Mouse (Mus musculus): ENCODE measurements at regions not wholly inside any gene's neighbourhood (a gene's known extent, or its start where the extent isn't known, plus 50 kb on each side); places are given as distances from the start of the nearest gene placed in this dataset.

GRCm38 (mm10) chr2:84042793-84043192, 52.4 kb downstream of the Gm13691 start:
- Histone ChIP-seq H3K4me1 (ENCODE audit: control insufficient read depth, insufficient read depth, low read length) (peaks cover 3% of the 10 kb centered on the region; the same call in 1 of the 2 replicates), H3K27ac (ENCODE audit: insufficient read depth, low read length) (no peak overlapping the region), H3K4me3 (ENCODE audit: insufficient read depth, low read length) (no peak overlapping the region)
- no peak for TF ChIP-seq CTCF (IDR thresholded peaks at IDR 0.05; ENCODE audit: borderline replicate concordance, insufficient read depth, low read length)
- no peak for TF ChIP-seq POLR2A (IDR thresholded peaks at IDR 0.05; ENCODE audit: low read depth, low read length)

DNA sequence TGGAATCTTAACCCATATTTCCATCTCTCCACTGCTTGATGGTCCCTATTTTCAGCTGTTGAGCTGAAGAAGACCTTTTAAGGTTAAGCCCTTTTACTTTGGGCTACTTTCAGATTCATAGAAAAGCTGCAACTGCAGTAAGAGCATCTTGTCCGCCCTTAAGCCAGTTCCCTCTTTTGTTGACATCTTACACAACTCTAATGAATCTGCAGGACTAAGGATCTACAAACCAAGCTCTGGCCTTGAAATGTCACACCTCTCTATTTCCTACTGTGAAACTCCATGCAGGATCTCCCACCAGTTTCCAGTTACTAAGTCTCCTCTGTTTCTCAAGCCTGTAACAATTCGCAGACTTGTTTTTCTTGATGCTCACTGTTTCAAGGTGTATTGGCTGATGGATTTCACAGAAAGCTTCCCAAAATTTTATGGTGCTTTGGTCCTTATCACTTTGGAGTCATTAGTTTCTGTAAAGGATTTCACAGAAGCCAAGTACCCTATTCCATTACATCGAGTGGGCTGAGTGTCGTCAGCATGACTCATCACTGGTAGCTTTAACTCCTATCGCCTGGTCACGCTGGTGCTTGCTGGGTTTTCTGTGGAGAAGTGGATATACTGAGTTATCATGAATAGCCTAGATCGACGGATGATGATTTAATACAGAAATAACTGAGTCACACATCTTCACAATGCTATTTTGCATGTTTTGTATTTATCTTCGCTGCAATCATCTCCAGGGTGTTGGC, 58.2 kb downstream of the Gm13691 start:
- H3K4me3 ChIP-seq (ENCODE audit: insufficient read depth, low read length), result no peak overlapping the region
- TF ChIP-seq POLR2A (IDR thresholded peaks at IDR 0.05; ENCODE audit: low read depth, low read length) (no peak), CTCF (IDR thresholded peaks at IDR 0.05; ENCODE audit: borderline replicate concordance, insufficient read depth, low read length) (no peak)
- no peaks in the 10 kb centered on the region for H3K4me1 ChIP-seq (ENCODE audit: control insufficient read depth, insufficient read depth, low read length)
- no peak overlapping the region for H3K27ac ChIP-seq (ENCODE audit: insufficient read depth, low read length)

- TF ChIP-seq CTCF (IDR thresholded peaks at IDR 0.05; ENCODE audit: borderline replicate concordance, insufficient read depth, low read length) (no peak), POLR2A (IDR thresholded peaks at IDR 0.05; ENCODE audit: low read depth, low read length) (no peak)
- H3K4me3 ChIP-seq (ENCODE audit: insufficient read depth, low read length), result no peak overlapping the region
- no peak overlapping the region for H3K27ac ChIP-seq (ENCODE audit: insufficient read depth, low read length)
- H3K4me1 ChIP-seq (ENCODE audit: control insufficient read depth, insufficient read depth, low read length), result no peaks in the 10 kb centered on the region
Observed at GRCm38 (mm10) chr2:84051883-84052331, 61.6 kb downstream of the Gm13691 start.

- Histone ChIP-seq H3K4me1 (ENCODE audit: control insufficient read depth, insufficient read depth, low read length) (no peaks in the 10 kb centered on the region; the same call in 1 of the 2 replicates), H3K4me3 (ENCODE audit: insufficient read depth, low read length) (no peak overlapping the region), H3K27ac (ENCODE audit: insufficient read depth, low read length) (peak overlapping the region; percentile 60; the same call in 1 of the 2 replicates)
- no peak for TF ChIP-seq POLR2A (IDR thresholded peaks at IDR 0.05; ENCODE audit: low read depth, low read length)
- TF ChIP-seq CTCF (IDR thresholded peaks at IDR 0.05; ENCODE audit: borderline replicate concordance, insufficient read depth, low read length), result no peak
Observed at GRCm38 (mm10) chr2:84059246-84059645, 68.9 kb downstream of the Gm13691 start.

GRCm38 (mm10) chr2:84061221-84061620, 70.9 kb downstream of the Gm13691 start:
- H3K4me3 ChIP-seq (ENCODE audit: insufficient read depth, low read length), result no peak overlapping the region
- H3K27ac ChIP-seq (ENCODE audit: insufficient read depth, low read length), result no peak overlapping the region
- no peak for TF ChIP-seq CTCF (IDR thresholded peaks at IDR 0.05; ENCODE audit: borderline replicate concordance, insufficient read depth, low read length)
- no peak for TF ChIP-seq POLR2A (IDR thresholded peaks at IDR 0.05; ENCODE audit: low read depth, low read length)
- H3K4me1 ChIP-seq (ENCODE audit: control insufficient read depth, insufficient read depth, low read length), result no peaks in the 10 kb centered on the region; the same call in 1 of the 2 replicates

- H3K27ac ChIP-seq (ENCODE audit: insufficient read depth, low read length), result no peak overlapping the region
Observed at GRCm38 (mm10) chr2:84064371-84064770, 74.0 kb downstream of the Gm13691 start.

GRCm38 (mm10) chr2:84065061-84065460, 74.7 kb downstream of the Gm13691 start:
- H3K27ac ChIP-seq (ENCODE audit: insufficient read depth, low read length), result no peak overlapping the region

More at GRCm38 (mm10) chr2:84064371-84064770, 74.0 kb downstream of the Gm13691 start:
- no peaks in the 10 kb centered on the region; the same call in 1 of the 2 replicates for H3K4me1 ChIP-seq (ENCODE audit: control insufficient read depth, insufficient read depth, low read length)
- H3K4me3 ChIP-seq (ENCODE audit: insufficient read depth, low read length), result no peak overlapping the region
- TF ChIP-seq POLR2A (IDR thresholded peaks at IDR 0.05; ENCODE audit: low read depth, low read length), result no peak
- no peak for TF ChIP-seq CTCF (IDR thresholded peaks at IDR 0.05; ENCODE audit: borderline replicate concordance, insufficient read depth, low read length)

GRCm38 (mm10) chr2:84065749-84066148, 75.4 kb downstream of the Gm13691 start:
- H3K4me1 ChIP-seq (ENCODE audit: control insufficient read depth, insufficient read depth, low read length), result no peaks in the 10 kb centered on the region
- no peak overlapping the region for H3K4me3 ChIP-seq (ENCODE audit: insufficient read depth, low read length)
- no peak for TF ChIP-seq CTCF (IDR thresholded peaks at IDR 0.05; ENCODE audit: borderline replicate concordance, insufficient read depth, low read length)
- TF ChIP-seq POLR2A (IDR thresholded peaks at IDR 0.05; ENCODE audit: low read depth, low read length), result no peak
- no peak overlapping the region for H3K27ac ChIP-seq (ENCODE audit: insufficient read depth, low read length)

More at GRCm38 (mm10) chr2:84065061-84065460, 74.7 kb downstream of the Gm13691 start:
- H3K4me3 ChIP-seq (ENCODE audit: insufficient read depth, low read length), result no peak overlapping the region
- no peak for TF ChIP-seq POLR2A (IDR thresholded peaks at IDR 0.05; ENCODE audit: low read depth, low read length)
- no peak for TF ChIP-seq CTCF (IDR thresholded peaks at IDR 0.05; ENCODE audit: borderline replicate concordance, insufficient read depth, low read length)
- H3K4me1 ChIP-seq (ENCODE audit: control insufficient read depth, insufficient read depth, low read length), result no peaks in the 10 kb centered on the region

DNA sequence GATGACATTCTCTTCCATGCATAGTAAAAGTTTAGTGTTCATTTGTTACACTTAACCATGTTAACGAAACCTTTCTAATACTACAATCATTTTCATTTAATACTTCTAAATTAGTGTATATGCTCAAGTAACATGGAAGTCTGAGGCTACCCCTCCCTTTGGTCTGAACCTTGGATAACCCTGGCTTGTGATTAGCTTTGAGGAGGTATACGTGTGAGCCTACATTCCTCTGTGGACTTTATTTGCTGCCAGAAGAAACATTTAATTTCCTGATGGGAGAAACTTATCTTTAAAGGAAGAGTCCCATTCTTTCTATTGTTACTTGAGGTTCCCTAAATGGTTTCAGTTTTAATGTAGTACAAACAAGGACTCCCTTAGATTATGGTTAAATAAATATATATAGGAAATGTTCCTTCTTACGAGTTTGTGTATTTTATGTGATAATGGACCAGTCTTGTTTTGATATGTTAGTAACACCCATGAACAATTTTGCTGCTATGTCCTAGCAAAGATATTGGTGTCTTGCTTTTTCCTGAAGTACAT, 75.9 kb downstream of the Gm13691 start:
- Histone ChIP-seq H3K4me3 (ENCODE audit: insufficient read depth, low read length) (no peak overlapping the region), H3K4me1 (ENCODE audit: control insufficient read depth, insufficient read depth, low read length) (no peaks in the 10 kb centered on the region), H3K27ac (ENCODE audit: insufficient read depth, low read length) (no peak overlapping the region)
- no peak for TF ChIP-seq CTCF (IDR thresholded peaks at IDR 0.05; ENCODE audit: borderline replicate concordance, insufficient read depth, low read length)
- no peak for TF ChIP-seq POLR2A (IDR thresholded peaks at IDR 0.05; ENCODE audit: low read depth, low read length)
